Mouse (Mus musculus) brain, embryonic 14.5 days (tissue): ENCODE measurements around the gene B3glct.

Experiments
- CTCF ChIP-seq: fragments of 200-500 bp; IDR thresholded peaks from 2 replicates; pipeline ENCODE4 v1.5.1; 2012; ENCODE audit warnings: inconsistent platforms, mild to moderate bottlenecking, moderate library complexity, borderline replicate concordance; ENCODE audit not compliant: insufficient read depth, insufficient read length; ENCODE audit errors: extremely low read depth
- POLR2A ChIP-seq: fragments of 200-500 bp; IDR thresholded peaks from 2 replicates; pipeline ENCODE4 v1.6.1; 2012; ENCODE audit warnings: mild to moderate bottlenecking, inconsistent platforms, borderline replicate concordance; ENCODE audit not compliant: poor library complexity, insufficient read depth, insufficient read length, severe bottlenecking; ENCODE audit errors: extremely low read depth

- TF ChIP-seq POLR2A: no peak
- TF ChIP-seq CTCF: no peak
Measured at GRCm38 (mm10) chr5:149737210-149737609, 59.2 kb downstream of the B3glct start.
